20 mouse cellular contexts compared by ENCODE assay signal in the genomic region with DNA sequence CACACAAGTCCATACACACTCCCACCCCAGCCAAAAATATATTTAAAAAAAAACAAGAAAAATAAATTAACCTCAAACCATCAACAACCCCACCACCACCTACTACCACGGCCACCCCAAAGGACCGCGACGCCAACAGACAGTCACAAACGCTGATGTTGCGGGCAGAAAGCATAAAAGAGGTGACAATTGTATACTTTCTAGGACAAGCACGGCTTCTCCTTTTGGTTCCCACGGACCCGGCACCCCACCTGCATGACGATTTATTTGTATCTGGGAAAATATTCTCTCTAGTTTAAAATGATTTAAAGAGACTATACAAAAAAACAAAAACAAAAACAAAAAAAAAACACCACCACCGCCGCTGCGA. TPM values are rescaled to one million over a fixed set of nuclear protein-coding genes. Genes with fewer than 3 reads are reported as not detected.
DNase-seq lines count a peak whose midpoint lies in the region; ATAC-seq lines count a peak whose summit lies in the region.
"Had no signal": no experiment of that assay in that cellular context is flagged by ENCODE, and none has a peak within 500 bp of the region (broad histone marks: within the 10 kb centered on the region; RNA-seq: fewer than 3 reads in every experiment).

No protein-coding gene starts in this region.

- under 1% methylated on average over 13 of the region's 13 CpGs for WGBS in hindbrain, embryonic 11.5 days
- WGBS in hindbrain, embryonic 12.5 days = 1% methylated on average over 13 of the region's 13 CpGs
- WGBS in embryonic facial prominence, embryonic 14.5 days = 3% methylated on average over 13 of the region's 13 CpGs
- WGBS in forebrain, embryonic 15.5 days = 2% methylated on average over 13 of the region's 13 CpGs
- WGBS in midbrain, embryonic 15.5 days = 2% methylated on average over 13 of the region's 13 CpGs

- no peaks in the 10 kb centered on the region for H3K36me3 ChIP-seq in hindbrain, embryonic 11.5 days (ENCODE audit: control insufficient read depth, insufficient read depth, low read length)
- no peaks in the 10 kb centered on the region for H3K36me3 ChIP-seq in hindbrain, embryonic 12.5 days
- no peaks in the 10 kb centered on the region for H3K36me3 ChIP-seq in embryonic facial prominence, embryonic 14.5 days (ENCODE audit: control insufficient read depth, insufficient read depth, low read length)
- no peaks in the 10 kb centered on the region for H3K36me3 ChIP-seq in forebrain, embryonic 15.5 days
- no peaks in the 10 kb centered on the region for H3K36me3 ChIP-seq in midbrain, embryonic 15.5 days (replicated peaks)
- H3K36me3 ChIP-seq: heart, embryonic 13.5 days; limb, embryonic 13.5 days; liver, embryonic 15.5 days had no signal

- DNase-seq in hindbrain, embryonic 11.5 days (ENCODE audit: low spot score) = peak; percentile 54
- no peak for DNase-seq in embryonic facial prominence, embryonic 14.5 days (ENCODE audit: low spot score)
- no peak for DNase-seq in cerebellum, postnatal 14 days
- no peak for DNase-seq in kidney, adult 9 months
- DNase-seq in layer of hippocampus, adult 8-10 months (ENCODE audit: low spot score in 2 of 2) = no peak
- DNase-seq: cerebellum, postnatal 36 days; gastrocnemius, postnatal 36 days; kidney, adult 18-20 months; kidney, postnatal 14 days; thymus, postnatal 4 days had no signal

- H3K4me1 ChIP-seq in hindbrain, embryonic 11.5 days (replicated peaks; ENCODE audit: control insufficient read depth, insufficient read depth, low read length) = peaks cover 4% of the 10 kb centered on the region; the same call in 1 of the 2 replicates
- peaks cover 18% of the 10 kb centered on the region for H3K4me1 ChIP-seq in hindbrain, embryonic 12.5 days
- H3K4me1 ChIP-seq in embryonic facial prominence, embryonic 14.5 days (ENCODE audit: control insufficient read depth, insufficient read depth, low read length) = peaks cover 5% of the 10 kb centered on the region; the same call in 1 of the 2 replicates
- H3K4me1 ChIP-seq in forebrain, embryonic 15.5 days = peaks cover 29% of the 10 kb centered on the region
- H3K4me1 ChIP-seq in midbrain, embryonic 15.5 days = peaks cover 13% of the 10 kb centered on the region
- H3K4me1 ChIP-seq: liver, embryonic 15.5 days had no signal

- no peak overlapping the region for H3K9ac ChIP-seq in hindbrain, embryonic 11.5 days (ENCODE audit: low read depth, low read length)
- no peak overlapping the region for H3K9ac ChIP-seq in hindbrain, embryonic 12.5 days
- peak overlapping the region; percentile 57 for H3K9ac ChIP-seq in embryonic facial prominence, embryonic 14.5 days (ENCODE audit: low read depth, low read length)
- H3K9ac ChIP-seq in forebrain, embryonic 15.5 days (replicated peaks) = peak overlapping the region; percentile 56; the same call in 1 of the 2 replicates
- H3K9ac ChIP-seq in midbrain, embryonic 15.5 days = no peak overlapping the region
- H3K9ac ChIP-seq: heart, embryonic 13.5 days; limb, embryonic 13.5 days; liver, embryonic 15.5 days had no signal

- H3K4me3 ChIP-seq in hindbrain, embryonic 11.5 days (ENCODE audit: low read depth, low read length) = no peak overlapping the region
- no peak overlapping the region for H3K4me3 ChIP-seq in hindbrain, embryonic 12.5 days
- peak overlapping the region; percentile 42 for H3K4me3 ChIP-seq in embryonic facial prominence, embryonic 14.5 days (ENCODE audit: low read depth, low read length)
- H3K4me3 ChIP-seq in forebrain, embryonic 15.5 days = peak overlapping the region; percentile 45
- H3K4me3 ChIP-seq in midbrain, embryonic 15.5 days = peak overlapping the region; percentile 40
- H3K4me3 ChIP-seq: limb, embryonic 13.5 days; liver, embryonic 15.5 days; myocyte had no signal

- ATAC-seq in hindbrain, embryonic 11.5 days (ENCODE audit: low FRiP score) = no peak
- ATAC-seq in hindbrain, embryonic 12.5 days (ENCODE audit: low FRiP score) = no peak
- no peak for ATAC-seq in embryonic facial prominence, embryonic 14.5 days (ENCODE audit: low read depth)
- ATAC-seq in forebrain, embryonic 15.5 days (replicated peaks) = no peak
- ATAC-seq in midbrain, embryonic 15.5 days (replicated peaks) = no peak
- ATAC-seq: hindbrain, embryonic 16.5 days; lung, postnatal 0 days had no signal

- no peaks in the 10 kb centered on the region for H3K9me3 ChIP-seq in hindbrain, embryonic 11.5 days (ENCODE audit: control insufficient read depth, low read length)
- H3K9me3 ChIP-seq in hindbrain, embryonic 12.5 days (replicated peaks) = no peaks in the 10 kb centered on the region
- H3K9me3 ChIP-seq in embryonic facial prominence, embryonic 14.5 days (ENCODE audit: control insufficient read depth, low read length) = no peaks in the 10 kb centered on the region
- no peaks in the 10 kb centered on the region for H3K9me3 ChIP-seq in forebrain, embryonic 15.5 days
- H3K9me3 ChIP-seq in midbrain, embryonic 15.5 days = no peaks in the 10 kb centered on the region
- H3K9me3 ChIP-seq: heart, embryonic 13.5 days; limb, embryonic 13.5 days; liver, embryonic 15.5 days had no signal

- H3K27ac ChIP-seq in hindbrain, embryonic 11.5 days (ENCODE audit: low read depth, low read length) = no peak overlapping the region
- H3K27ac ChIP-seq in hindbrain, embryonic 12.5 days = no peak overlapping the region
- H3K27ac ChIP-seq in embryonic facial prominence, embryonic 14.5 days (replicated peaks; ENCODE audit: low read depth, low read length) = no peak overlapping the region
- no peak overlapping the region for H3K27ac ChIP-seq in forebrain, embryonic 15.5 days (replicated peaks)
- no peak overlapping the region for H3K27ac ChIP-seq in midbrain, embryonic 15.5 days
- H3K27ac ChIP-seq: heart, embryonic 13.5 days; limb, embryonic 13.5 days; liver, embryonic 15.5 days had no signal

- H3K27me3 ChIP-seq in hindbrain, embryonic 11.5 days (ENCODE audit: control insufficient read depth, insufficient read depth, low read length) = peaks cover 90% of the 10 kb centered on the region
- peaks cover 92% of the 10 kb centered on the region for H3K27me3 ChIP-seq in hindbrain, embryonic 12.5 days
- H3K27me3 ChIP-seq in embryonic facial prominence, embryonic 14.5 days (replicated peaks; ENCODE audit: control insufficient read depth, insufficient read depth, low read length) = peaks cover 98% of the 10 kb centered on the region
- H3K27me3 ChIP-seq in forebrain, embryonic 15.5 days = peaks cover 79% of the 10 kb centered on the region
- peaks cover 75% of the 10 kb centered on the region for H3K27me3 ChIP-seq in midbrain, embryonic 15.5 days (replicated peaks)

- H3K4me2 ChIP-seq in hindbrain, embryonic 11.5 days (replicated peaks; ENCODE audit: low read depth, low read length) = no peak overlapping the region
- no peak overlapping the region for H3K4me2 ChIP-seq in hindbrain, embryonic 12.5 days (replicated peaks)
- H3K4me2 ChIP-seq in embryonic facial prominence, embryonic 14.5 days (ENCODE audit: low read depth, low read length) = no peak overlapping the region
- H3K4me2 ChIP-seq in forebrain, embryonic 15.5 days (replicated peaks) = peak overlapping the region; percentile 71
- H3K4me2 ChIP-seq in midbrain, embryonic 15.5 days = peak overlapping the region; percentile 33; the same call in 1 of the 2 replicates
- H3K4me2 ChIP-seq: liver, embryonic 15.5 days had no signal

RNA-seq across cellular contexts. Expression of a gene that starts 10.6 kb away (rescaled TPM):
- 0.09 and 0.18 TPM in 2 replicates for polyA plus RNA-seq in hindbrain, embryonic 11.5 days (2014; fragmentation: Nextera tagmentation; extraction: Ambion mirVana)
- polyA plus RNA-seq in hindbrain, embryonic 12.5 days (2016; fragmentation: Nextera tagmentation; extraction: Ambion mirVana) = 0.45 and 0.68 TPM in 2 replicates
- 2.1 and 2.4 TPM in 2 replicates for polyA plus RNA-seq in embryonic facial prominence, embryonic 14.5 days (2014; fragmentation: Nextera tagmentation; extraction: Ambion mirVana)
- polyA plus RNA-seq in forebrain, embryonic 15.5 days (2015; fragmentation: Nextera tagmentation; extraction: Ambion mirVana) = 18.0 and 21.7 TPM in 2 replicates
- 30.2 and 30.4 TPM in 2 replicates for polyA plus RNA-seq in midbrain, embryonic 15.5 days (2015; fragmentation: Nextera tagmentation; extraction: Ambion mirVana)
- under 1 TPM in 2 of 4 experiments, not detected in 2; 0.20 to 0.25 TPM for total RNA-seq in layer of hippocampus, adult 8-10 months (2022)
- total RNA-seq: gastrocnemius, postnatal 36 days; megakaryocyte, adult 5-6 weeks had no signal
- polyA plus RNA-seq: heart, embryonic 13.5 days; limb, embryonic 13.5 days; liver, embryonic 15.5 days; lung, postnatal 0 days; myocyte had no signal

Comparison
In these comparisons a context has a peak if more than half of its experiments do, and no peak if none do; other contexts are left out.
1. H3K4me2 ChIP-seq: peak in forebrain, embryonic 15.5 days (single experiment) and midbrain, embryonic 15.5 days (single experiment); none in hindbrain, embryonic 11.5 days (single experiment), hindbrain, embryonic 12.5 days (single experiment) and embryonic facial prominence, embryonic 14.5 days (single experiment).
2. H3K4me3 ChIP-seq: peak in embryonic facial prominence, embryonic 14.5 days (single experiment), forebrain, embryonic 15.5 days (single experiment) and midbrain, embryonic 15.5 days (single experiment); none in hindbrain, embryonic 11.5 days (single experiment) and hindbrain, embryonic 12.5 days (single experiment).
3. H3K9ac ChIP-seq: peak in embryonic facial prominence, embryonic 14.5 days (single experiment) and forebrain, embryonic 15.5 days (single experiment); none in hindbrain, embryonic 11.5 days (single experiment), hindbrain, embryonic 12.5 days (single experiment) and midbrain, embryonic 15.5 days (single experiment).